Mouse (Mus musculus) megakaryocyte-erythroid progenitor cell, adult 5-6 weeks (primary cell): ENCODE data around the gene Bdkrb2. TPM values are rescaled to one million over a fixed set of nuclear protein-coding genes. Genes with fewer than 3 reads are reported as not detected.

Experiments
- ATAC-seq: replicated peaks from 2 replicates; pipeline ENCODE4 v1.8.0; 2016; ENCODE audit warnings: mild to moderate bottlenecking, inconsistent platforms; ENCODE audit not compliant: severe bottlenecking, poor library complexity, low FRiP score, low TSS enrichment
- total RNA-seq, 2 experiments: library from RNA; stranded (forward) in 1 of 2; stranded (reverse) in 1 of 2; fragments of 200-1000, 215-1000 nt in 1 of 2; fragments of >200 nt in 1 of 2; fragmentation: Nextera tagmentation in 1 of 2; gene quantifications; 2 replicates each; pipeline ENCODE4 v1.2.3; 2014 to 2017

The Bdkrb2 gene
- total RNA-seq (2014; fragmentation: Nextera tagmentation) (not detected in 2 replicates), total RNA-seq (2017) (not detected in 2 replicates)

- no peak for ATAC-seq
These were observed at the start of gene Bdkrb2 for GRCm38 (mm10) chr12:105562936-105563680. TSS of gene Bdkrb2 (plus strand) at chr12:105563226.

DNA sequence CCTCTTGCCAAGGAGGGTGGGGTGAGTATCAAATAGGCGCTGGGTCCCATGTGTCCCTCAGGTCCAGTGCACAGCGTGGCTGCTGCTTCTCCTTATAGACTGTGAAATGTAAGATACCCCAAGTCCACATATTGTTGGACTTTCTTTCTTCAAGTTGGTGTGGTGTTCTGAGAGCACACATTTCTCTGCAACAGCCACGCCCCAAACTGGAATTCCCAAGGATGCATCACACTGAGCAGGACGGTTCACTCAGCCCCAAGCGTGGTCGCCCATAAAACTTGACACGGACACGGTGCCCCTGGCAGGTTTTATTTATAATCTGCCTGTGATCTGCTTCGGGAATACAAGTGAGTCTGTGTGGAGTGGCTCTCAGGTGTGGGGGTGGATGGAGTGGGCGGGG lies 48.9 kb upstream of the Bdkrb2 start:
- no peak for ATAC-seq

DNA sequence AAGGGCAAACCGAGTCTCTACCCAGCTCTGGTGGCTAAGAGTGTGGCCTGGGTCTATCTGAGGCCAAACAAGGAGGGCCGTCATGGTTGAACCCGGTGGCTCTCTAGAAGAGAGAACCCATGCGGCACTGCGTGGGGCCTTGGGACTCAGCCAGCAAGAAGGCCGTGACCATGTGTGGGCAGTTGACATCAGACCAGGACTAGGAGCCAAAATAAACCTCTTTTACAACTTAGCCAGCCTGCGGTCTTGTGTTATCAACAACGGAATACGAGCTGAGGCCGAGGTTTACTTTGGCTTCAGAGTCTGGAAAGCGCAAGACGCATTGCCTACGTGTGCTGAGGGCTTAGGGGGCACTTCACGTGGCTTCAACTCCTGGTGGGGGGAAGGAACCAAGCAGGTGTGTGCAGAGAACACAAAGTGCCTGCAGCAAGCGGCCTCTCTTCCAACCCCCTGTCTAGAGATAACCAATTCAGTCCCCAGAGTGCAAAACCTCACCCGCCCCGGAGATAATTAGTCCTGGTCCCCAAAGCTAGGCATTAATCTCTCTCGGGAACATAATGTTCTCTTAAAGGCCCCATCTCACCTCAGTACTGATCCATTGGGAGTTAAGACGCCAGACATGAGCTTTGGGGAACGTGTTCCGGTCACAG lies 45.9 kb upstream of the Bdkrb2 start:
- ATAC-seq, result no peak

DNA sequence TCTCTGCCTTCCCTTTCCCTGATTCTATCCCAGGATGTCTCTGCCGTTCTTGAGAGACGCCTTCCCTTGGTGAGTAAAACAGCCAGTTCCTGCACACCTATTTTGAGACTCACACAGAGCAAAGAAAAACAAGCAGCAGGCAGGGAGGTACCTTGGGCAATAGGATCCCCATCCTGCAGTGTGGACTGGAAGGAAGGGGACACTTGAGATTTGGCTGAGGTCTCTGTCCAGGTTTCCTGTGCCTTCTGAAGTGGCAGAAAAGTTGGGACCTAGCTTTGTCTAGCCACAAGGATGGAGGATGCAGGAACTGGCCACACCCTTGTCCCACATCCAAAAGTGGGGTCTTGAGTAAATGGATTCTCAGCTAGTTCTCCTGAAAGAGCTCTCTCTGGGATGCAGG lies 43.2 kb upstream of the Bdkrb2 start:
- no peak for ATAC-seq

DNA sequence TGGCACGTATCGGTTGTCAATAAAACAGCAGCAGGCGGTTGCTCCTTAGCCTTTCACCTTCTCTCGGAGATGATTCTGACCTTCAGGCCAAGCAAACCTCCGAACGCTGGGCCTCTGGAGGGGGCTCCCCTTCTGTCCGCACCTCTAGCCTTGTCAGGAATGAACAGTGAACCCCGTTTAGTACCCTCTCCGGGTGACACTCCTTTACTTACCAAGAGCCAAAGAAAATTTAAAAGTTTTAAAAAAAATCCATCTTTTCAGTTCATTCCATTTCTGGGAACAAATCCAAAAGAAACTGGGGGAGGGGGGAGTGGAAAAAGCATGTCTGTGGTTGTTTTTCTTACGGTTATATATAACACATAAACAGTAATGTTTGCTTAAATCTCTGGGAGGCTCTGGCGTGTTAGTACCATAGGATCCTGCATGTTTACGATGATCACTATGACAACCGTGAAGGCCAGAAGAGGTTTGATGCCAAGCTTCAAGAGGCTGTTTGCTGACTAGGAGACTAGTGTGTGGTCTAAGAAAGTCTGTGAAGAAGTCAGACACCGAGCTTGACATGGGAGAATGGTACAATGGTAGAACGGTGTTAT lies 41.8 kb upstream of the Bdkrb2 start:
- ATAC-seq, result no peak

GRCm38 (mm10) chr12:105523737-105524136 lies 39.3 kb upstream of the Bdkrb2 start:
- ATAC-seq, result no peak

GRCm38 (mm10) chr12:105526186-105526585 lies 36.8 kb upstream of the Bdkrb2 start:
- ATAC-seq, result no peak

- no peak for ATAC-seq
These were observed 36.2 kb upstream of the Bdkrb2 start for GRCm38 (mm10) chr12:105526829-105527228.

- ATAC-seq, result no peak
These were observed 33.5 kb upstream of the Bdkrb2 start for GRCm38 (mm10) chr12:105529545-105529944.

DNA sequence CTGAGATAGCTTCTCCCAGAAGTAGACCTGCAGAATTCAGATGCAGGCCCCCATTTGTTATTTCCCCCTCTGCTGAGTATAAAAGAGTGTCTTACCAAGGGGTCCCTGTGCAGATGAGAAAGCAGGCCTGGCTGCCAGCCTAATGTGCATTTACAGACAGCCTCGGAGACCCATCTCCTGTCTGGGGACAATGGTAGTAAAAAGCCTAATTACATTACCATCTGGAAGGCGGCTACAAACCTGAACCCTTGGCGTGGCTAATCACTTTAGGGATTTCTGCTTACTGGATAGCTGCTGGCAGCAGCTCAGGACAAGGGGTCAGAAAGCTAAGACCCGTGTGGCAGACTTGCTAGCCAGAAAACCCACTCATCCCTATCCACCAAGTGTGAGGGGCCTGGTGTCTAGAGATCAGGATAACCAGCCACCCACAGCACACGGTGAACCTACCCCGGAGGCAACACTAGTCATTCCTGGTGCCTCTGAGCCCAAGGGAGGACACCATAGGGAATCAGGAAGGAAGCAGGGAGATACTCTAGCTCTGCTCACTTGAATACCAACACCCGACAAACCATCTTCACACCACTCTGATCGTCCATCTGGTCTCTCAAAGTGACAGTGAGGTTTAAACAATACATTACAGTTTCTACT lies 31.2 kb upstream of the Bdkrb2 start:
- no peak for ATAC-seq

GRCm38 (mm10) chr12:105534842-105535241 lies 28.2 kb upstream of the Bdkrb2 start:
- ATAC-seq, result no peak

DNA sequence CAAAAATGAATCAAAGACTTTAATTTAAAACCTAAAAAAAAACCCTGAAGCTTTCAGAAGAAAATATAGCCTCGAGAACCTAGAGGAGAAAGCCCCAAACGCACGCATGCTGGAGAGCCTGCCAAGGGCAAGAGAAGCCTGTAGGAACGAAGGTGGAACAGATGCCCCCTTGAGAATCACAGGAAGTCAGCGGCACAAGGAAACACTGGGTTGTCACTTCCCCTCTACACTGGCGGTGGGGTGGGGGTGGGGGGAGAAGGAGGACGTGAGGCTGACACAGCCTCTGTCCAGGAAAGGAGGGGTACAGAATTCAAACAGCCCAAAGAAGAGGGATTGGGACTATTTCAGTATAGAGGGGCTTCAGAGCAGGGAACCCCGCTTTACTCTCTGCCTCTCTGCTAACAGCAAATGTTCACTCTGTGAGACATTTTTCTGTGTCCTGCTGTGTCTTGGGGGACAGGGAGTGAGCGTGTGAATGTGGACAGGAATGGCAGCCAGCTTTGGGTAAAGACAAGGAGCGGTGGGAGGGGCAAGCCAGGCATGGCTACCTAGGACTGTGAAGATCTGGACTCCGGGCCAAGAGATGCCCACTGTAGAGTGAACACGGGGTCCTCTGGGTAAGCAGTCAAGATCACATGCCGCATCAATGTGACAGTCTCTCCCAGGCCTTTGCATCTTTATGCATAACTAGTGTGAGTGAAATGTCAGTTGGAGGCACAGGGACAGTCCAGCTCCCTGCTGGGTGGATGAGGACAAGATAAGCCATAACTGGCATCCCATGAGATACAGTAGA lies 26.9 kb upstream of the Bdkrb2 start:
- no peak for ATAC-seq

DNA sequence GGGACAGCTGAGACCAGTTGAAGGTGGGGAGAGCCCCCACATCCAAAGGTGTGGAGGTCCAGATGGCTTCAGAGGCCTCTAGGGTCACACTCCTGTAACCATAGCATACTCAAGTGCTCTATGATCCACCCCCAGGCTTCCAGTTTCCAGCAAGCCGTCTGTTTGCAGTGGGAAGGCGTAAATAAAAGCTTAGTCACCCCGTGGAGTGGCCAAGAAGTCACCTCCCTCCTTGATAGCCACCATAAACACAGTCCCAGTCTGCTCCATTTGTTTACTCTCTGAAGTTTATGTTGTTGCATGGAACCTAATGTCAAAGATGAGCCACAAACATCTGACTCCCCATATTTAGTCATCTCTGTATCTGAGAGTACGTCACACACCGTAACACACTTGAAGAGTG lies 25.9 kb upstream of the Bdkrb2 start:
- ATAC-seq, result no peak

DNA sequence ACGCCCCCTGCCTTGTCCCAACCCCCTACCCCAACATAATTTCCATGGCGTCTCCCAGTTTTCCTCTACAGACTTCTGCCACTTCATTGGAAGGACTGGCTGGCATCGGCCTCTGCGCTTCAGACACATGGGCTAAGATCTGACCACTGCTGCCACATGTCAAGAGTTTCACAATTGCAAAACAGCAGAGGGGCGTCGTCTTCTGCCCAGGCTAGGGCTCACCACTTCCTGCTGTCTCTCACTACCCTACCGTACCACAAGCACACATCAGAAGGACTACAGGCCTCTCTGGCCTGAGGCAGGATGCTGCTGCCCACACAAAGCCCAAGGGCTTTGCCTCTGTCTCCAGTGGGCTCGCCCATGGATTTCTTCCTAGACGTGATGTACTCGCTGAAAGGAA lies 23.4 kb upstream of the Bdkrb2 start:
- ATAC-seq, result no peak

GRCm38 (mm10) chr12:105541590-105542402 lies 21.2 kb upstream of the Bdkrb2 start:
- ATAC-seq, result no peak

- ATAC-seq, result no peak
These were observed 20.5 kb upstream of the Bdkrb2 start for GRCm38 (mm10) chr12:105542513-105542912.

DNA sequence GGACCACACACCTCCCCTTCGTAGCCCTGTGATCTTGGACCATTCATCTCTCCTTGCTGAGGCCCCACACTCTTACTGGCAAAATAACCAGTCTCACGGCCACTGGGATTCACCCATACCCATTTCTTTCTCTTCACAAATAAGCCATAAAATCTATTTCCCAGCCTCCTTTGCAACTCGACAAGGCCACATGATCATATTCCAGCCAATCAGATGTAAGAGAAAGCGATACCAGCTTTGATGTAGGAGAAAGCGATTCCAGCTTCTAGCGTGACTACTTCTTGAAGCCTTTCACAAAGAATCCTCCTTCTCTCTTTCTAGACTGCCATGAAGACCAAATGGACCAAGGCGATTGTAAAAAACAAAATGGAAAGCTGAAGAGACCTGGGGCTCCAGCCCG lies 19.9 kb upstream of the Bdkrb2 start:
- ATAC-seq, result no peak

GRCm38 (mm10) chr12:105543751-105544150 lies 19.3 kb upstream of the Bdkrb2 start:
- ATAC-seq, result no peak

GRCm38 (mm10) chr12:105544872-105545271 lies 18.2 kb upstream of the Bdkrb2 start:
- ATAC-seq, result no peak
